Mouse (Mus musculus): ENCODE results near the gene Lrrc10b.

- TF ChIP-seq CTCF (IDR thresholded peaks at IDR 0.05; ENCODE audit: low read depth) (no peak), EP300 (IDR thresholded peaks at IDR 0.05; ENCODE audit: low read depth) (no peak)
These were observed 39.8 kb downstream of the Lrrc10b start for GRCm38 (mm10) chr19:10417436-10417835.
